Mouse (Mus musculus) bone marrow, adult 2 months (tissue): Measurements from ENCODE around the gene Olfr1357. TPM values are rescaled to one million over a fixed set of nuclear protein-coding genes. Genes with fewer than 3 reads are reported as not detected.

ENCODE experiments used
- H3K27ac ChIP-seq: fragments of 200-500 bp; 2 replicates; pipeline ENCODE4 v1.5.1; 2012; ENCODE audit warnings: low read depth, mild to moderate bottlenecking, control low read depth, inconsistent platforms, low read length; ENCODE audit not compliant: control insufficient read depth, poor library complexity, insufficient read depth
- H3K4me1 ChIP-seq: fragments of 200-500 bp; 2 replicates; pipeline ENCODE4 v1.6.1; 2011; ENCODE audit warnings: low read length; ENCODE audit not compliant: control insufficient read depth, insufficient read depth
- H3K4me3 ChIP-seq: fragments of 200-500 bp; replicated peaks from 2 replicates; pipeline ENCODE3; 2011; ENCODE audit warnings: mild to moderate bottlenecking, low read depth, low read length, control low read depth; ENCODE audit not compliant: control insufficient read depth
- CTCF ChIP-seq: fragments of 200-500 bp; IDR thresholded peaks from 2 replicates; pipeline ENCODE4 v1.5.1; 2011; ENCODE audit warnings: low read length, control low read depth; ENCODE audit not compliant: control insufficient read depth, insufficient read depth
- POLR2A ChIP-seq: fragments of 200-500 bp; IDR thresholded peaks from 2 replicates; pipeline ENCODE4 v1.6.1; 2011; ENCODE audit warnings: low read depth, mild to moderate bottlenecking, control low read depth, low read length, borderline replicate concordance; ENCODE audit not compliant: control insufficient read depth
- WGBS: fragments of 180-500 bp; shearing (Covaris S2); methylation state at CpG from one replicate; pipeline ENCODE4 v1.1.7; 2018; 5-methylcytosine and 5-hydroxymethylcytosine counted together
- polyA plus RNA-seq: library from polyadenylated mRNA; stranded (reverse); fragments of >200 nt; gene quantifications from 2 replicates; pipeline ENCODE4 v1.2.4, GENCODE M21; 2011; ENCODE audit warnings: low replicate concordance; ENCODE audit not compliant: missing spikeins, insufficient read depth, insufficient read length

Gene Olfr1357
- polyA plus RNA-seq, 1 experiment: not detected

DNA sequence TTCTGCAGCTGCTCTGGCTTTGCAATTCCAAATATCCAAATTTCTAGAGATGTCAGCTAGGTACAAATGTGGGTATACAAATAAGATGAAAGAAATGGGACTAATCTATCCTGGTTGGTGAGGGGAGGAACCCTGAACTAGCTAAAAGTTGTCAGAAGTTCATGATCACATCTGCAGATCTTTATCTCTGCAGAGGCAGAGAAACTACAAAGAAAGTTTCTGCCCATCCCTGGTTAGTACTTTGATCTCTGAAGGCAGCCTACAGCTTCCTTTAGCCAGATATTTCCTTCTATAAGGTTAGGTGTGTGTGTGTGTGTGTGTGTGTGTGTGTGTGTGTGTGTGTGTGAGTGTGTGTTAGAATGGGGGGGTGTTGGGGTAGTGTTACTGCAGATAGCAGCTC is 23.3 kb downstream of the Olfr1357 start:
- Histone ChIP-seq H3K4me1 (no peaks in the 10 kb centered on the region), H3K4me3 (no peak overlapping the region), H3K27ac (no peak overlapping the region)
- TF ChIP-seq POLR2A (no peak), CTCF (no peak)

DNA sequence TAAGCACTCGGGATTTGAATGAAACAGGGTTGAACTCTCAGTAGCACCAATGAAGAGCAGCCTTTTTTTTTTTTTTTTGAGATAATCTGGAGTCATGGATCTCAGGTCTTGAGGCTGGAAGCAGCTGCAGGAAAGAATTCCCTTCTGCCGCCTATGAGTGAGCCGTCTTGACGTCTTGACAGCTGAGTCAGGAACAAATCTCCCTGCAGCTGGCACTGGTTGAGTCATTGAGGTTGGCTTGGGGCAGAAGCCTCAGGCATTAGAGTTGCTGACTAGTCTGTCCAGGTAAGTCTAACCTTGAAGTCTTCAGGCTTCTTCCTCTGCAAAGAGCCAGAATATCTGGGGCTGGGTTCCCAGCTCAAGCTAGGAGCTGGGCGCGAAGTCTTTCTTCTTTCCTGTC is 23.7 kb downstream of the Olfr1357 start:
- TF ChIP-seq POLR2A (no peak), CTCF (no peak)
- Histone ChIP-seq H3K4me1 (no peaks in the 10 kb centered on the region), H3K4me3 (no peak overlapping the region), H3K27ac (no peak overlapping the region)
- WGBS: 78% methylated on average over 6 of the region's 6 CpGs

DNA sequence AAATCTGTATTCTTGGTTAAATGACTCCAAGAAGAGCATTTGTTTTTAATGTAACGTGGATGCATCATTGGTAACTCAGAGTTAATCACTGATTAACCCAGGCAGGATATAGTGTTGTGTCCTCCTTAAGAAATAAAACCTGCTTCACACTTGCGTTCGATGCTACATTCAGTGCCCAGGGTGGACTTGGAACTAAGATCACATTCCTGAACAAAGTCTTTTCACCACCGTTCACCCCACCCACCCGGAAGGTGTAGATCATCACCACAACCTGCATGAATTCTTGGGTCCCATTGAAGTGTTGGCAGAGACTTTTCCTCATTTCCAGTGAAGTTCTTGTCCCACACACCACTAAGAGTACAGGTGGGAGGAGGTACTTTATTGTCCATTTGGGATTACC is 24.1 kb downstream of the Olfr1357 start:
- TF ChIP-seq POLR2A (no peak), CTCF (no peak)
- Histone ChIP-seq H3K27ac (no peak overlapping the region), H3K4me1 (no peaks in the 10 kb centered on the region), H3K4me3 (no peak overlapping the region)
- WGBS: 84% methylated on average over 5 of the region's 5 CpGs

DNA sequence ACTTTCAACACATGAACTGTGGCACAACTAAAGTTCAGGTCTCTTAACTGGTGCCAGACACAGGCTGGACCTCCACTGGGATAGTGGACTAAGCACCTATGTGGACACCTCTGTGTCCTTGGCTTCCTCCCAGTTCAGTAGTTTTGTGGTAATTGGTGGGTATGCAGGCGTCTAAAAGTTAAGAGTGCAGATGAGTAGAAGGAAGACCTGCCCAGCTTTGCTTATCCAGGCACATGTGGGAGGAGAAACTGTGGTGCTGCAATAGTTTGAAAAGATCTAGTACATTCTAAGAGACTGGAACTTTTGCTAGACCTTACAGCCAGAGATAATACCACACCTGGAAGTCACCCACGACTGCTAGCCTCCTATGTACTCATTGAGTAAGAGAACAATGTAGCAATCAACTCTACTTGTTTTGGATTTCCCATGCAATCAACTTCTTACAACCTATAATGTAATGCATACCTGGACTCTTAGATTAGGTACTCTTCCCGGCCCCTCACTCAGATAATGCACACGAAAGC is 25.0 kb downstream of the Olfr1357 start:
- H3K27ac ChIP-seq: no peak overlapping the region
- no peaks in the 10 kb centered on the region for H3K4me1 ChIP-seq
- WGBS: 57% methylated on average over 4 of the region's 4 CpGs
- TF ChIP-seq POLR2A (no peak), CTCF (no peak)
- no peak overlapping the region for H3K4me3 ChIP-seq

DNA sequence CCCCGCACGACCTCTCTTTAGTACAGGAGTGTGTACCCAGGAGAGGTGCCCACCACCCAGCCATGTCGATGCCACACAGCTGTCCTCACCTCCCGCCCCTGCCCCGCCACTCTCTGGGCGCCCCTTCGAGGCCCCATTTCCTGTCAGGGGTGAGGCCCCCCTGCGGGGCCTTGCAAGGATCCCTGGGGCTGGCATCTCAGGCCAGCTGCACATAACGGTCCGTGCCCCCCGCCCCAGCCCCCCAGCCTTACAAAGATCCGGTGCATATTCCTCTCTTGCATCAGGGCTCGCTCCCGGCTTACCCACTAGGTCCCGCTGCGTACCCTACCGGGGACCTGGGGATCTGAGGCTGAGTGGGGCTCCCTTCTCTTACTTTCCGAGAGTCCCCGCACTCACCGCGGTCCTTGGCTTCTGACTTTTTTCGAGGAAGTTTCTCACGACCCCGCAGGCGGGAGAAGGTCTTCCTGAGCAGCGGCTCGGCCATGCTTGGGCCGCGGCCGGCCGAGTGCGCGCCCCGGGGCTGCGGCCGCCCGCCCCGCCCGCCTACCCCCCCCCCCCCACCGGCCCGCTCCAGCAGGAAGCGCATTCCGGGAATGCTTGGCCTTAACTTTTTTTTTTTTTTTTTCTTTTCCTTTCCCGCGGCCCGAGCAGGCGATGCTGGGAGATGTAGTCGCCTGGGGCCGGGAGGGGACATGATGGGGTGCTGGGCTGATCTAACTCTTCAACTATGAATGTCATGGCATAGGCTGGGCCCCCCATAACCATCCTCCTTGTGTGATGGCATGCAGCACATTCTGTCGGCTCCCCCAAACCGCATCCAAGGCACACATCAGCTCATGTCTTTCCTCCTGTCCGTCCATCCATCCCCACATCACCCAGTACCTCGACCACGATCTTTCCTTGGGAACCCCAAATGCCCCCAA is 26.2 kb downstream of the Olfr1357 start, which contains the start of gene Syde1:
TSS of gene Syde1 (minus strand) at position 559 of the 923 bp plus-strand sequence.
- Histone ChIP-seq H3K27ac (peak within 1 kb of the TSS; percentile 71), H3K4me3 (peak within 1 kb of the TSS; percentile 33), H3K4me1 (no peaks in the 10 kb centered on the region)
- 4% methylated on average over 52 of the region's 54 CpGs for WGBS
- no peak for TF ChIP-seq CTCF
- peak; percentile 37; the same call in 1 of the 2 replicates for TF ChIP-seq POLR2A

DNA sequence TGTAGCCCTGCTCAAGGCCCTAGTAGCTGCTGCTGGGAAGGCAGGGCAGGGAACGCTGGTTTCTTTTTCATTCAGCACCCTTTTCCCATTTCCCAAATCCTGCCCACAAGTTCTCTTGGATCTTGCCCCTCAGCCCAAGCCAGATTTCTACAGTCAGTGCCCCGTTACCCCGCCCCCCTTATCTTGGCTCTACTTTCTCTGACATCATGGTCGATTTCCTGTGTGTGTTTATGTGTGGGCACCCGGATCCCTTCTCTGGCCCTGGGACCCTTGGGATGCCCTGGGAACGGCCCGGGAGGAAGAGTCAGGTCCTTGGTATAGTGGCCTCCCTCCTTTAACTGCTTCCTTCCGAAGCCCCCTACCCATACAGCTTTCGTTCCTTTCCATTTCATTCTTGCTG is 27.1 kb downstream of the Olfr1357 start:
- peak overlapping the region; percentile 71; the same call in 1 of the 2 replicates for H3K27ac ChIP-seq
- 15% methylated on average over 9 of the region's 9 CpGs for WGBS

DNA sequence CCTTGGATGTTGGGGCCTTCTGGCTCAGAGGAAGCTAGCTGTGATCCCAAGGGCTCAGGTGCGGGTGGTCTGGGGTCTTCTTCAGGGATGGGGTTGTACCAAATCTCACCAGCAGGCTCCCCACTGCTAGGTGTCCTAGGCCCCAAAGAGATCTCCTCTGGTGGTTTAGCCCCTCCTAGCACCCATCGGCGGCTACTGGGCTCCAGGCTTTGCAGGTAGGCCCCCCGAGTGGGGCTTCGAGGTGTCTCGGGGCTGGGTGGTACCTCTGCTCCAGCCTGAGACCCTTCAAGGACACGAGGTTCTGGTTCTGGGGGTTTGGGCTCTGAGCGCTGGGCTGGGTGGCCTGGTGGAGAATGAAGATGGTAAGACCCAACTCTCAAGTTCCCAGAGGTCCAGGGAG is 28.0 kb downstream of the Olfr1357 start:
- no peak overlapping the region; the same call in 1 of the 2 replicates for H3K27ac ChIP-seq
- H3K4me1 ChIP-seq: no peaks in the 10 kb centered on the region
- TF ChIP-seq POLR2A (no peak), CTCF (no peak)
- 81% methylated on average over 8 of the region's 8 CpGs for WGBS
- no peak overlapping the region for H3K4me3 ChIP-seq

More for the DNA sequence above, 27.1 kb downstream of the Olfr1357 start:
- TF ChIP-seq CTCF (no peak), POLR2A (no peak)
- Histone ChIP-seq H3K4me1 (no peaks in the 10 kb centered on the region), H3K4me3 (no peak overlapping the region)

DNA sequence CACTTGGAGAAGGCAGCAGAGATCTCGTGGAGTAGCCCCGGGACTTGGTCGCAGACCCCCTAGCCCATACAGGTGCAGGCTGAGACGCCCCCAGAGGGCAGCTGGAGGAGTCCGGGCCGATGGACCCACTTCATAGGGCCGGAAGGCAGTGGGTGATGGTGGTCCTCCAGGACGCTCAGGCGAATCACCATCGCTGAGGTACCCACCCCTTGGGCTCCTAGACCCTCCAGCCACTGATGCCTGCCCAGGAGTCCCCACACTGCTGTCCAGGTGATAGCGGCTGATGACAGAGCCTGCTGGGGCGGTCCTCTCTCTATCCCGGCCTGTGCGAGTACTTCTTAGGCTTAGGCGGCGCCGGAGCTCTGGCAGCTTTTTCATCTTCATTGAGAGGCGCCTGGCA is 28.6 kb downstream of the Olfr1357 start:
- 92% methylated on average over 18 of the region's 18 CpGs for WGBS
- TF ChIP-seq CTCF: no peak
- no peak for TF ChIP-seq POLR2A
- Histone ChIP-seq H3K4me3 (no peak overlapping the region), H3K27ac (no peak overlapping the region; the same call in 1 of the 2 replicates), H3K4me1 (no peaks in the 10 kb centered on the region)
